Mouse (Mus musculus): ENCODE measurements around the gene Svop. TPM values are rescaled to one million over a fixed set of nuclear protein-coding genes. Genes with fewer than 3 reads are reported as not detected.

Svop gene
- total RNA-seq, 2 experiments from 2014 or later = not detected

- peak; percentile 90 for DNase-seq
These were observed 97.6 kb downstream of the Svop start, which contains the start of gene Ssh1 for GRCm38 (mm10) chr5:113993487-113994465. TSS of gene Ssh1 (minus strand) at chr5:113993894.

- DNase-seq = peak; percentile 48
These were observed 98.3 kb downstream of the Svop start for GRCm38 (mm10) chr5:113993031-113993486.

GRCm38 (mm10) chr5:113992339-113992831 lies 99.0 kb downstream of the Svop start:
- DNase-seq = no peak

GRCm38 (mm10) chr5:113991141-113991540 lies 100.2 kb downstream of the Svop start:
- DNase-seq = no peak

- no peak for DNase-seq
These were observed 100.8 kb downstream of the Svop start for GRCm38 (mm10) chr5:113990593-113990992.

GRCm38 (mm10) chr5:113989437-113990024 lies 101.8 kb downstream of the Svop start:
- DNase-seq = no peak

- peak; percentile 72 for DNase-seq
These were observed 105.0 kb downstream of the Svop start for GRCm38 (mm10) chr5:113986182-113986961.

- DNase-seq = no peak
These were observed 105.6 kb downstream of the Svop start for GRCm38 (mm10) chr5:113985737-113986136.

GRCm38 (mm10) chr5:113984025-113984740 lies 107.2 kb downstream of the Svop start:
- DNase-seq = no peak

GRCm38 (mm10) chr5:113983541-113983940 lies 107.8 kb downstream of the Svop start:
- no peak for DNase-seq

GRCm38 (mm10) chr5:113981843-113982242 lies 109.5 kb downstream of the Svop start:
- no peak for DNase-seq

- no peak for DNase-seq
These were observed 110.2 kb downstream of the Svop start for GRCm38 (mm10) chr5:113981171-113981570.

GRCm38 (mm10) chr5:113980511-113980910 lies 110.9 kb downstream of the Svop start:
- no peak for DNase-seq

- DNase-seq = peak; percentile 46
These were observed 114.1 kb downstream of the Svop start for GRCm38 (mm10) chr5:113977309-113977708.

Other genes starting within 250 kb of the Svop start
- gene Coro1c, start 182.8 kb downstream of the Svop start, total RNA-seq (2021) = 10 to 100 TPM; 11.9 to 17.1 TPM
- gene Ssh1, start 97.7 kb downstream of the Svop start, total RNA-seq (2021) = 1 to 10 TPM; 6.5 to 6.7 TPM
- not detected for gene Dao, start 87.9 kb downstream of the Svop start, total RNA-seq (2021)
- 1 to 10 TPM; 6.8 to 7.2 TPM for gene Usp30, start 26.1 kb downstream of the Svop start, total RNA-seq (2021)
- 1 to 10 TPM; 1.2 to 1.4 TPM for gene Alkbh2, start 36.6 kb upstream of the Svop start, total RNA-seq (2021)
- gene Ung, start 38.8 kb upstream of the Svop start, total RNA-seq (2021) = 10 to 100 TPM; 10.5 TPM
- gene Acacb, start 55.0 kb upstream of the Svop start, total RNA-seq (2021) = 100 to 1,000 TPM; 120 to 133 TPM
- gene Foxn4, start 182.2 kb upstream of the Svop start, total RNA-seq (2021) = not detected
- under 1 TPM; 0.10 to 0.21 TPM for gene Myo1h, start 197.6 kb upstream of the Svop start, total RNA-seq (2021)

Measured in gastrocnemius, postnatal 25 days (tissue).